Mouse (Mus musculus): ENCODE data around the gene Tubgcp3.

DNA sequence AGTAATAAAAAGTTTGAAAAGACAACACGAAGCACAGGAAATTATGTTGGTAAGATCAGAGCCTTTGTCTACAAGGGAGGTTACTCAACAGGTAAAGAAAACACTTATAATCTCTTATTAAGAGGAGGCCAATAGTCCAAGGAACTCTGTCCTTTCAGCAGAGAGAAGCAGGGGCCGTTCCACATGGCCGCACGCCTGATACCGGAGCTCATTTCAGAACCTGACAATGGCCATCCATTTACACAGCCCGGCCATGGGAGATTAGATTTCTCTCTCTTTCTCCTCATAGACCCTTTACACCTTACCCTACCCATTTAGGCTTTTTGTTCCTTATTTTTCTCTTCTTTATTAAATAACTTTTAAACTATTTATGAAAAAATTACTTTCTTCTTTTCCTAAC is 95.3 kb downstream of the Tubgcp3 start:
- TF ChIP-seq CTCF (IDR thresholded peaks at IDR 0.05; ENCODE audit: low read depth, low read length), result no peak
- TF ChIP-seq GATA1 (IDR thresholded peaks at IDR 0.05; ENCODE audit: borderline replicate concordance, low read length), result no peak
- TF ChIP-seq POLR2AphosphoS5 (IDR thresholded peaks at IDR 0.05; ENCODE audit: insufficient replicate concordance, low read depth, low read length), result no peak

Measured in G1E (cell line).